Mouse (Mus musculus) kidney, adult 2 months (tissue): Measurements from ENCODE around the gene Apobec2. TPM values are rescaled to one million over a fixed set of nuclear protein-coding genes. Genes with fewer than 3 reads are reported as not detected.

Experiments
- DNase-seq: peaks from one replicate; pipeline ENCODE4 v3.0.0; 2021
- H3K27ac ChIP-seq: fragments of 200-500 bp; 2 replicates; pipeline ENCODE4 v1.5.1; 2012; ENCODE audit warnings: low read depth, low read length, control low read depth, inconsistent platforms; ENCODE audit not compliant: insufficient read depth
- H3K27me3 ChIP-seq: fragments of 200-500 bp; replicated peaks from 2 replicates; pipeline ENCODE4 v1.6.1; 2012; ENCODE audit warnings: mild to moderate bottlenecking, moderate library complexity, low read length, inconsistent platforms; ENCODE audit not compliant: control insufficient read depth, insufficient read depth
- H3K36me3 ChIP-seq: fragments of 200-500 bp; 2 replicates; pipeline ENCODE4 v1.6.1; 2012; ENCODE audit warnings: mild to moderate bottlenecking, moderate library complexity, low read length, inconsistent platforms; ENCODE audit not compliant: control insufficient read depth, insufficient read depth
- H3K4me1 ChIP-seq: fragments of 200-500 bp; 2 replicates; pipeline ENCODE4 v1.6.1; 2011; ENCODE audit warnings: low read length; ENCODE audit not compliant: control insufficient read depth, insufficient read depth
- H3K4me3 ChIP-seq: fragments of 200-500 bp; 2 replicates; pipeline ENCODE4 v1.5.1; 2011; ENCODE audit warnings: mild to moderate bottlenecking, low read depth, low read length, control low read depth; ENCODE audit not compliant: insufficient read depth
- CTCF ChIP-seq: fragments of 200-500 bp; conservative IDR thresholded peaks from 2 replicates; pipeline ENCODE4 v1.5.1; 2011; ENCODE audit warnings: low read depth, mild to moderate bottlenecking, control low read depth, low read length, moderate library complexity, mixed read lengths; ENCODE audit not compliant: insufficient read depth, insufficient read length
- POLR2A ChIP-seq: fragments of 200-500 bp; IDR thresholded peaks from one replicate; pipeline ENCODE4 v1.6.1; 2011; ENCODE audit warnings: low read depth, low read length, control low read depth
- WGBS: fragments of 180-500 bp; shearing (Covaris S2); methylation state at CpG from one replicate; pipeline ENCODE4 v1.1.7; 2018; 5-methylcytosine and 5-hydroxymethylcytosine counted together
- polyA plus RNA-seq: library from polyadenylated mRNA; depleted of rRNA; stranded (reverse); fragments of >200 nt; gene quantifications from 2 replicates; pipeline ENCODE4 v1.2.3, GENCODE M21; 2012

The Apobec2 gene
- polyA plus RNA-seq, 1 experiment = 6.0 TPM

- TF ChIP-seq CTCF (no peak), POLR2A (no peak)
- H3K36me3 ChIP-seq = no peaks in the 10 kb centered on the region
- 8% methylated on average over 8 of the region's 8 CpGs for WGBS
- peak overlapping the region; percentile 98 for H3K27ac ChIP-seq
- H3K4me3 ChIP-seq = peak overlapping the region; percentile 86
- peak; percentile 54 for DNase-seq
- peaks cover 7% of the 10 kb centered on the region; the same call in 1 of the 2 replicates for H3K4me1 ChIP-seq
- H3K27me3 ChIP-seq = no peaks in the 10 kb centered on the region
Measured at GRCm38 (mm10) chr17:48407910-48408525, 24.7 kb downstream of the Apobec2 start.

DNA sequence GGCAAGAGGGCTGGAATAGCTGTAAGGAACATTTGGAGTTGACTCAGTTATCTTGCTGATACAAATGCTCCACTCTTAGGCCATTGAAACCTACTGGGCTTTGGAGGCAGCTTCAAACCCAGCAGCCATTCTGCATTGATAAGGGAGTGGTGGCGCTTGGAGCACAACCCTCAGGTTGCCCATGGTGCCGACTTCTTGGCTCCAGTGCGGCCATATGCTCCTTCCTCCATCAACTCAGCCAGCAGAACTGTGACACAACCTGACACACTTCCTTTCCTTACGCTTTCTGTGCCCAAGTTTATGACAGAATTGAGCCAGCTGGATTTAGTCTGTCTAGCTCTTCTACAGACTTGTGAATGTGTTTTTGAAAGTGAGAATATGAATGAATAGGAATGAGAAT, 25.6 kb downstream of the Apobec2 start:
- Histone ChIP-seq H3K4me3 (no peak overlapping the region), H3K27me3 (no peaks in the 10 kb centered on the region), H3K36me3 (no peaks in the 10 kb centered on the region), H3K27ac (no peak overlapping the region), H3K4me1 (peaks cover 7% of the 10 kb centered on the region; the same call in 1 of the 2 replicates)
- no peak for DNase-seq
- no peak for TF ChIP-seq POLR2A
- no peak for TF ChIP-seq CTCF
- 83% methylated on average over 4 of the region's 4 CpGs for WGBS

DNA sequence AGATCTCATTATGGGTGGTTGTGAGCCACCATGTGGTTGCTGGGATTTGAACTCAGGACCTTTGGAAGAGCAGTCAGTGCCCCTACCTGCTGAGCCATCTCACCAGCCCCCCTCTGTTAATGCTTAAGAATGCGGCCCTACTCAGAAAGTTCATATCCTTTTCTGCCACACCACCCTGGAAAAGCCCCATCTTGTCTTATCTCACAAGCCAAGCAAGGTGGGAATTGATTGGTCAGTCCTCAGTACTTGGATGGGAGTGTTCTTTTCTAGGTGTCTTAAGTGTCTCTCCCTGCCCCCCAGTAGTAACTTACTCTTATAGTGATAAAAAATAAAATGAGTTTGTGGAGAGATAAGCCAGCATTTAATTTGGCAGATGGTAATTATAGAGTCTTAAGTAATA, 28.0 kb downstream of the Apobec2 start:
- WGBS = 84% methylated on average over 1 of the region's 1 CpGs
- Histone ChIP-seq H3K4me1 (0 out of 2 replicates have a peak, but pooled peaks cover 4% of the 10 kb centered on the region), H3K36me3 (peaks cover 1% of the 10 kb centered on the region; the same call in 1 of the 2 replicates), H3K27me3 (no peaks in the 10 kb centered on the region), H3K27ac (no peak overlapping the region), H3K4me3 (no peak overlapping the region)
- no peak for DNase-seq
- TF ChIP-seq POLR2A (no peak), CTCF (no peak)

GRCm38 (mm10) chr17:48403848-48404247, 28.9 kb downstream of the Apobec2 start:
- peaks cover 2% of the 10 kb centered on the region; the same call in 1 of the 2 replicates for H3K36me3 ChIP-seq
- H3K27me3 ChIP-seq = no peaks in the 10 kb centered on the region
- no peak for DNase-seq
- TF ChIP-seq POLR2A = no peak
- no peak for TF ChIP-seq CTCF
- H3K4me1 ChIP-seq = 0 out of 2 replicates have a peak, but pooled peaks cover 4% of the 10 kb centered on the region
- H3K27ac ChIP-seq = no peak overlapping the region
- 78% methylated on average over 2 of the region's 2 CpGs for WGBS
- H3K4me3 ChIP-seq = no peak overlapping the region

DNA sequence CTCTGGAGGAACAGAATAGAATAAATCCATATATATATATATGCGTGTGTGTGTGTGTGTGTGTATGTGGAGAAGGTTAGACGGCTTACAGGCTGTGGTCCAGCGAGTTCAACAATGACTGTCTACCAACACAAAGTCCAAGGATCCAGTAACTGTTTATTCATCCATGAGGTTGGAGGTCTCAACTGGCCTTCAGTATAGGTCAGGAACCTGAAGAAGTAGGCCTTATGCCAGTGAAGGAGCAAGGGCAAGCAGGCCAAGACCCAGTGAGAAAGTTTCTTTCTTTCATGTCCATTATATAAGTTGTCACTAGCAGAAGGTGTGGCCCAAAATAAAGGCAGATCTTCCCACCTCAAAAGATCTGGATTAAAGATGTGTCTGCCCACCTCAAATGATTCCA, 30.0 kb downstream of the Apobec2 start:
- TF ChIP-seq POLR2A = no peak
- TF ChIP-seq CTCF = no peak
- peak; percentile 62 for DNase-seq
- Histone ChIP-seq H3K4me1 (0 out of 2 replicates have a peak, but pooled peaks cover 4% of the 10 kb centered on the region), H3K36me3 (peaks cover 2% of the 10 kb centered on the region; the same call in 1 of the 2 replicates), H3K27ac (no peak overlapping the region), H3K27me3 (no peaks in the 10 kb centered on the region), H3K4me3 (no peak overlapping the region)
- 70% methylated on average over 3 of the region's 3 CpGs for WGBS

- Histone ChIP-seq H3K4me3 (no peak overlapping the region), H3K4me1 (0 out of 2 replicates have a peak, but pooled peaks cover 4% of the 10 kb centered on the region), H3K27ac (no peak overlapping the region), H3K27me3 (no peaks in the 10 kb centered on the region), H3K36me3 (peaks cover 2% of the 10 kb centered on the region; the same call in 1 of the 2 replicates)
- 87% methylated on average over 4 of the region's 4 CpGs for WGBS
- TF ChIP-seq CTCF (no peak), POLR2A (no peak)
- no peak for DNase-seq
Measured at GRCm38 (mm10) chr17:48401710-48402109, 31.0 kb downstream of the Apobec2 start.

- H3K36me3 ChIP-seq = peaks cover 11% of the 10 kb centered on the region
- TF ChIP-seq CTCF (no peak), POLR2A (no peak)
- no peak overlapping the region for H3K27ac ChIP-seq
- H3K4me1 ChIP-seq = no peaks in the 10 kb centered on the region
- no peak overlapping the region for H3K4me3 ChIP-seq
- H3K27me3 ChIP-seq = no peaks in the 10 kb centered on the region
- DNase-seq = no peak
- 96% methylated on average over 3 of the region's 3 CpGs for WGBS
Measured at GRCm38 (mm10) chr17:48392616-48393015, 40.1 kb downstream of the Apobec2 start.

DNA sequence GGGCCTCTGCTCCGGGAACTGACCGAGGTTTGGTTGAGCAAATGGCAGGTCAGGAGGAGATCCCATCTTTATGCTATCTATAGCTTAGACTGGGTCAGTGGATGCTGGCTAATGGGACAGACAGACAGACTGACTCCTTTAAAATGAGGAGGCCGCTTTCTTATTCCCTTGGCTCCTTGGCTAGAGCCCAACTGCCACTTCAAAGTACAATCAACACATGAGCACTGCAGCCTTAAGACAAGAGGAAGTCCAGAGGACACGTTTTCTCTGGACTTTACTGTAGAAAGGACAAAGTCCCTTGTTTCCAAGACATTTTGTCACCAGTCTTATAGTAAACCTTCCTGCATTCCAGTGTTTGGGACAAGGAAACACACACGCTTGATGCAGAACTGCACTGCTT, 41.3 kb downstream of the Apobec2 start:
- no peak overlapping the region for H3K27ac ChIP-seq
- no peaks in the 10 kb centered on the region for H3K4me1 ChIP-seq
- peak; percentile 59 for DNase-seq
- peaks cover 11% of the 10 kb centered on the region for H3K36me3 ChIP-seq
- H3K4me3 ChIP-seq = no peak overlapping the region
- no peaks in the 10 kb centered on the region for H3K27me3 ChIP-seq
- TF ChIP-seq POLR2A (no peak), CTCF (no peak)
- WGBS = 68% methylated on average over 5 of the region's 5 CpGs
